Mouse (Mus musculus) liver, embryonic 14.5 days (tissue): ENCODE results near the gene Park7. TPM values are rescaled to one million over a fixed set of nuclear protein-coding genes. Genes with fewer than 3 reads are reported as not detected.
A peak's percentile ranks its signal among the peaks of the same experiment; 100 is the strongest.

Experiments
- ATAC-seq: fragments of 200-750 bp; cut with Nextera tagmentation; 2 replicates; pipeline ENCODE4 v1.8.0; 2017; ENCODE audit warnings: moderate number of reproducible peaks, mild to moderate bottlenecking, moderate library complexity; ENCODE audit not compliant: insufficient read depth
- DNase-seq, 3 experiments: peaks; one replicate each; pipeline ENCODE4 v3.0.0-alpha.2; 2012 to 2013; ENCODE audit warnings: low read depth in 3 of 3, low spot score in 3 of 3
- H3K27ac ChIP-seq: fragments of 300-500 bp; sonication (generic); 2 replicates; pipeline ENCODE4 v1.5.1; 2014; ENCODE audit warnings: moderate library complexity, mild to moderate bottlenecking, control low read depth, inconsistent platforms
- H3K27me3 ChIP-seq: fragments of 300-500 bp; sonication (generic); 2 replicates; pipeline ENCODE4 v1.6.1; 2014; ENCODE audit warnings: mild to moderate bottlenecking, low read length, moderate library complexity; ENCODE audit not compliant: control insufficient read depth, insufficient read depth
- H3K36me3 ChIP-seq: fragments of 300-500 bp; sonication (generic); replicated peaks from 2 replicates; pipeline ENCODE4 v1.6.1; 2014; ENCODE audit warnings: low read depth; ENCODE audit not compliant: control insufficient read depth, insufficient read depth
- H3K4me1 ChIP-seq, 2 experiments: fragments of 200-500 bp in 1 of 2; fragments of 300-500 bp in 1 of 2; sonication (generic) in 1 of 2; replicated peaks; 2 replicates each; pipeline ENCODE4 v1.6.1; 2012 to 2014; ENCODE audit warnings: antibody characterized with exemption in 1 of 2, inconsistent platforms in 1 of 2, low read length in 1 of 2; ENCODE audit not compliant: control insufficient read depth in 2 of 2, insufficient read depth in 2 of 2
- H3K4me2 ChIP-seq: fragments of 300-500 bp; sonication (generic); 2 replicates; pipeline ENCODE4 v1.6.1; 2014; ENCODE audit warnings: low read depth, mild to moderate bottlenecking, control low read depth, moderate library complexity
- H3K4me3 ChIP-seq, 2 experiments: fragments of 200-500 bp in 1 of 2; fragments of 300-500 bp in 1 of 2; sonication (generic) in 1 of 2; 2 replicates each; pipeline ENCODE4 v1.5.1; 2012 to 2014; ENCODE audit warnings: low read depth in 2 of 2, low read length in 2 of 2, mild to moderate bottlenecking in 2 of 2, control low read depth in 1 of 2, inconsistent platforms in 1 of 2, moderate library complexity in 1 of 2; ENCODE audit not compliant: insufficient read depth in 1 of 2
- H3K9ac ChIP-seq: fragments of 300-500 bp; sonication (generic); replicated peaks from 2 replicates; pipeline ENCODE4 v1.6.1; 2014; ENCODE audit warnings: mild to moderate bottlenecking, control low read depth, moderate library complexity
- H3K9me3 ChIP-seq: fragments of 300-500 bp; sonication (generic); 2 replicates; pipeline ENCODE4 v1.6.1; 2016; ENCODE audit warnings: low read length, mixed read lengths; ENCODE audit not compliant: control insufficient read depth
- CTCF ChIP-seq: IDR thresholded peaks from 2 replicates; pipeline ENCODE4 v1.5.1; 2016; ENCODE audit warnings: antibody characterized with exemption, low read depth, control low read depth
- EP300 ChIP-seq: IDR thresholded peaks from 2 replicates; pipeline ENCODE4 v1.6.1; 2016; ENCODE audit warnings: antibody characterized with exemption, low read depth
- WGBS: fragments of 180-500 bp; shearing (Covaris S2); extraction: QIAGEN DNeasy Blood & Tissue Kit; methylation state at CpG from one replicate; pipeline ENCODE4 v1.1.7; 2014; ENCODE audit not compliant: insufficient replicate concordance; 5-methylcytosine and 5-hydroxymethylcytosine counted together
- polyA plus RNA-seq, 2 experiments: library from polyadenylated mRNA; depleted of rRNA in 1 of 2; stranded (reverse) in 1 of 2; unstranded in 1 of 2; fragments of >200 nt; fragmentation: Nextera tagmentation in 1 of 2; extraction: Ambion mirVana in 1 of 2; gene quantifications; 2 replicates each; pipeline versions ENCODE4 v1.2.1 to v1.2.3; 2012 to 2014

Gene Park7
- 130 and 180 TPM in 2 replicates for polyA plus RNA-seq (2012; rRNA removed)
- polyA plus RNA-seq (2014; fragmentation: Nextera tagmentation; extraction: Ambion mirVana) = 259 and 263 TPM in 2 replicates

- peak; percentile 84 for ATAC-seq
- Histone ChIP-seq H3K9me3 (no peaks in the 10 kb centered on the region), H3K9ac (peak within 1 kb of the TSS; percentile 76), H3K4me2 (peak within 1 kb of the TSS; percentile 71), H3K4me3 (peak within 1 kb of the TSS; percentile 76), H3K27me3 (no peaks in the 10 kb centered on the region), H3K27ac (peak within 1 kb of the TSS; percentile 74), H3K4me1 (peaks cover 12 to 20% of the 10 kb centered on the region in 2 experiments), H3K36me3 (no peaks in the 10 kb centered on the region)
- peak; percentile 92 to 93 (median 92) for DNase-seq
- under 1% methylated on average over 48 of the region's 48 CpGs for WGBS
- no peak for TF ChIP-seq EP300
- TF ChIP-seq CTCF = peak; percentile 92
Measured at GRCm38 (mm10) chr4:150914290-150914733, at the start of gene Park7, which contains the start of gene Tnfrsf9. TSS of gene Park7 (minus strand) at chr4:150914437. TSS of gene Tnfrsf9 (plus strand) at chr4:150914562.

- H3K4me2 ChIP-seq = no peak overlapping the region
- WGBS = 58% methylated on average over 2 of the region's 2 CpGs
- DNase-seq (no peak), ATAC-seq (no peak)
- H3K27me3 ChIP-seq = no peaks in the 10 kb centered on the region
- H3K4me3 ChIP-seq = no peak overlapping the region
- H3K27ac ChIP-seq = no peak overlapping the region
- H3K9me3 ChIP-seq = no peaks in the 10 kb centered on the region
- no peaks in the 10 kb centered on the region for H3K36me3 ChIP-seq
- H3K9ac ChIP-seq = no peak overlapping the region
- peaks cover 0 to 4% of the 10 kb centered on the region in 2 experiments; a peak in 2 of 4 replicates for H3K4me1 ChIP-seq
- TF ChIP-seq EP300 = no peak
- TF ChIP-seq CTCF = no peak
Measured at GRCm38 (mm10) chr4:150963711-150964110, 49.5 kb upstream of the Park7 start.

DNA sequence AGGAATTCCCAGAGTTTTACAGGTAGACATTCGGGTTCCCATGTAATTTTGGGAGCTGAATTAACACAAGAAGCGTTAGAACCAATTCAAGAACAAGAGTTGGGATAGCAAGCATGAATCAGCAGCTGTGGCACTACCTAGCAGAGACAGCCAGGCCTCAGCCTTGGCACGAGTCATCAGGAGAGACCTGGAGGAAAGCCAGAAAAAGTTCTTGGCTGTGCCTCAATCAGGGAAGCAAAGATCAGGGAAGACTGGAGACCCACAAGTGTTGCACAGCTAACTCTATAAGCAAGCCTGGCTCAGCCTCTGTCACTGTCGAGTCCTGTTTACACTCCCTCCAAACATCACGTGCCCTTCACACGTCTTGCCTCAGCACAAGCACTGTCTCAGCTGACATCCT is 48.0 kb upstream of the Park7 start:
- no peak overlapping the region for H3K4me2 ChIP-seq
- TF ChIP-seq EP300 = no peak
- no peak for TF ChIP-seq CTCF
- peaks cover 0 to 4% of the 10 kb centered on the region in 2 experiments; a peak in 2 of 4 replicates for H3K4me1 ChIP-seq
- 50% methylated on average over 6 of the region's 6 CpGs for WGBS
- no peaks in the 10 kb centered on the region for H3K36me3 ChIP-seq
- no peak overlapping the region for H3K27ac ChIP-seq
- H3K4me3 ChIP-seq = no peak overlapping the region
- no peaks in the 10 kb centered on the region for H3K9me3 ChIP-seq
- DNase-seq = no peak
- H3K27me3 ChIP-seq = no peaks in the 10 kb centered on the region
- ATAC-seq = no peak
- no peak overlapping the region for H3K9ac ChIP-seq

DNA sequence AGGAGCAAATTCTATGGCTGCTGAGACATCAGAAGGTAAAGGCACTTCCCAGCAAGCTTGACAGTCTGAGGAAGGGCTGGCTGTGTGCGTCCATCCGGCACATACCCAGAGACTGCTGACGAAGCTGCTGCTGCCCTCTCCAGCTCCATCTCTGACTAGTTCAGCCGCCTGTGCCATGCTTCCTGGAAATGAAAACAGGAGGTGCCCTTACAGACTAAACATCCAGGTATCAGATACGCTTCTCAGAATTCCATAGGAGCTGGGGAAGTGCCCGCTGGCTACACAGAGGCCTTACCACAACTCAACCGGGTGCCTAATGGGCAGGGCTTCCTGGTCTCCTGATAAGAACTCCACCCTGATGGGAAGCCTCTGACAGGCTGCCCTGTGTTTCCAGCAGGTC is 44.3 kb upstream of the Park7 start:
- H3K4me1 ChIP-seq = no peaks in the 10 kb centered on the region; a peak in 1 of 4 replicates
- DNase-seq (no peak), ATAC-seq (no peak)
- TF ChIP-seq EP300 (no peak), CTCF (no peak)
- no peak overlapping the region for H3K9ac ChIP-seq
- no peak overlapping the region for H3K4me2 ChIP-seq
- WGBS = 48% methylated on average over 7 of the region's 7 CpGs
- no peaks in the 10 kb centered on the region for H3K27me3 ChIP-seq
- H3K4me3 ChIP-seq = no peak overlapping the region
- H3K36me3 ChIP-seq = no peaks in the 10 kb centered on the region
- H3K9me3 ChIP-seq = no peaks in the 10 kb centered on the region
- H3K27ac ChIP-seq = no peak overlapping the region

DNA sequence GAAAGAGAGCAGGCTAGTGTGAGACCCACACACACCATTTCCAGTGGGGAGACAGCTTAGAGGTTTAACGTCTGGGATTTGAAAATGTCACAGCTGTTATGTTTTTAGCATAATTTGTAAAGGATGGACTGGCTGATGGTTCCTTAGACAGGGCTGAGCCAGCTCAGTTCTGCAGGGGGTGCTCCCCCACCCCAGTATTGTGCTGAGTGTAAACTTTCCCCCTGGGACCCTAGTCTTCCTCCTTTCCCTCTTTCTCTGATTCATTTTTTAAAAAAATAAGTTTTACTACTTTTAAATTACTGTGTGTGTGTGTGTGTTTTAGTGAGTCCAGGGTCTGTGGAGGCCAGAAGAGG is 42.8 kb upstream of the Park7 start:
- TF ChIP-seq CTCF (no peak), EP300 (no peak)
- Histone ChIP-seq H3K36me3 (no peaks in the 10 kb centered on the region), H3K27me3 (no peaks in the 10 kb centered on the region), H3K4me1 (no peaks in the 10 kb centered on the region; a peak in 1 of 4 replicates), H3K9me3 (no peaks in the 10 kb centered on the region), H3K4me2 (no peak overlapping the region), H3K27ac (no peak overlapping the region), H3K4me3 (no peak overlapping the region), H3K9ac (no peak overlapping the region)
- DNase-seq = no peak
- ATAC-seq = no peak
- 66% methylated on average over 1 of the region's 1 CpGs for WGBS
